In genomic region chr11:95006525-95007219, GRCm38 (mm10) we compare ENCODE assay signal across 9 mouse cellular contexts. TPM values are rescaled to one million over a fixed set of nuclear protein-coding genes. Genes with fewer than 3 reads are reported as not detected.
DNase-seq lines count a peak whose midpoint lies in the region; ATAC-seq lines count a peak whose summit lies in the region.
"Had no signal": no experiment of that assay in that cellular context is flagged by ENCODE, and none has a peak within 500 bp of the region (broad histone marks: within the 10 kb centered on the region; RNA-seq: fewer than 3 reads in every experiment).

No protein-coding gene starts in this region.

- no peaks in the 10 kb centered on the region for H3K9me3 ChIP-seq in forebrain, embryonic 16.5 days (ENCODE audit: control insufficient read depth, low read length)

- peaks cover 44% of the 10 kb centered on the region for H3K4me1 ChIP-seq in forebrain, embryonic 16.5 days (replicated peaks; ENCODE audit: control insufficient read depth, insufficient read depth, low read length)

- H3K27ac ChIP-seq in forebrain, embryonic 16.5 days (ENCODE audit: low read length), result peak overlapping the region; percentile 69

- peak overlapping the region; percentile 52 for H3K9ac ChIP-seq in forebrain, embryonic 16.5 days (replicated peaks; ENCODE audit: low read depth, low read length)

- 2% methylated on average over 27 of the region's 27 CpGs for WGBS in forebrain, embryonic 16.5 days

- ATAC-seq in forebrain, embryonic 16.5 days, result peak; percentile 50
- ATAC-seq in hematopoietic stem cell, adult 5-6 weeks (replicated peaks in 1 of 2; ENCODE audit: insufficient read depth in 1 of 2, low FRiP score in 2 of 2, low TSS enrichment in 1 of 2, low read depth in 1 of 2, poor library complexity in 2 of 2, severe bottlenecking in 2 of 2), result peak; percentile 36 to 52; a peak in 2 of 4 replicates

- DNase-seq in R1 (ENCODE audit: low read depth, low spot score), result peak; percentile 62
- peak; percentile 69 to 70 for DNase-seq in cerebellum, adult 18-20 months
- peak; percentile 75 to 83 for DNase-seq in layer of hippocampus, postnatal 10 days (ENCODE audit: low spot score in 2 of 2)
- peak; percentile 90 for DNase-seq in lung, postnatal 36 days
- DNase-seq in retina, embryonic 14.5 days (ENCODE audit: low spot score), result peak; percentile 87
- peak; percentile 69 for DNase-seq in urinary bladder, postnatal 25 days (ENCODE audit: low spot score)

- no peaks in the 10 kb centered on the region for H3K27me3 ChIP-seq in forebrain, embryonic 16.5 days (replicated peaks; ENCODE audit: control insufficient read depth, insufficient read depth, low read length)

- H3K4me2 ChIP-seq in forebrain, embryonic 16.5 days (ENCODE audit: low read length), result peak overlapping the region; percentile 74

- H3K36me3 ChIP-seq in forebrain, embryonic 16.5 days (ENCODE audit: control insufficient read depth, insufficient read depth), result peaks cover 14% of the 10 kb centered on the region

- peak overlapping the region; percentile 44 for H3K4me3 ChIP-seq in forebrain, embryonic 16.5 days (replicated peaks; ENCODE audit: low read length)

RNA-seq across cellular contexts. Expression of gene Samd14, which starts 3.0 kb away (rescaled TPM):
- 123 and 134 TPM in 2 replicates for polyA plus RNA-seq in forebrain, embryonic 16.5 days (2015; fragmentation: Nextera tagmentation; extraction: Ambion mirVana)
- 2.6 and 6.1 TPM in 2 replicates for total RNA-seq in hematopoietic stem cell, adult 5-6 weeks (2017)
- total RNA-seq in layer of hippocampus, postnatal 10 days (2021), result 100 to 1,000 TPM; 107 TPM

RNA-seq across cellular contexts. Expression of gene Ppp1r9b, which starts 15.8 kb away (rescaled TPM):
- 22.0 and 22.4 TPM in 2 replicates for polyA plus RNA-seq in forebrain, embryonic 16.5 days (2015; fragmentation: Nextera tagmentation; extraction: Ambion mirVana)
- total RNA-seq in hematopoietic stem cell, adult 5-6 weeks (2017), result 159 and 240 TPM in 2 replicates
- total RNA-seq in layer of hippocampus, postnatal 10 days (2021), result 100 to 1,000 TPM; 501 TPM

RNA-seq across cellular contexts. Expression of gene Sgca, which starts 30.5 kb away (rescaled TPM):
- polyA plus RNA-seq in forebrain, embryonic 16.5 days (2015; fragmentation: Nextera tagmentation; extraction: Ambion mirVana), result 0.19 and 0.58 TPM in 2 replicates
- total RNA-seq in hematopoietic stem cell, adult 5-6 weeks (2017), result not detected in 2 replicates
- total RNA-seq in layer of hippocampus, postnatal 10 days (2021), result under 1 TPM; 0.66 to 0.78 TPM

RNA-seq across cellular contexts. Expression of gene Pdk2, which starts 34.5 kb away (rescaled TPM):
- polyA plus RNA-seq in forebrain, embryonic 16.5 days (2015; fragmentation: Nextera tagmentation; extraction: Ambion mirVana), result 27.6 and 29.2 TPM in 2 replicates
- total RNA-seq in hematopoietic stem cell, adult 5-6 weeks (2017), result 3.3 and 4.1 TPM in 2 replicates
- total RNA-seq in layer of hippocampus, postnatal 10 days (2021), result 10 to 100 TPM; 48.9 to 49.7 TPM

RNA-seq across cellular contexts. Expression of gene Hils1, which starts 39.3 kb away (rescaled TPM):
- not detected in 2 replicates for polyA plus RNA-seq in forebrain, embryonic 16.5 days (2015; fragmentation: Nextera tagmentation; extraction: Ambion mirVana)
- not detected in 2 replicates for total RNA-seq in hematopoietic stem cell, adult 5-6 weeks (2017)
- not detected for total RNA-seq in layer of hippocampus, postnatal 10 days (2021)
- total RNA-seq: layer of hippocampus, postnatal 14 days had no signal

Comparison
In these comparisons a context has a peak if more than half of its experiments do, and no peak if none do; other contexts are left out.
1. Peak in every context shown above with its lines: DNase-seq, ATAC-seq, H3K4me3 ChIP-seq and H3K27ac ChIP-seq.
2. RNA of gene Samd14, which starts 3.0 kb away (total RNA-seq): 107 TPM in layer of hippocampus, postnatal 10 days; 2.6 to 6.1 TPM in hematopoietic stem cell, adult 5-6 weeks; every median in the first group is over 10 times any median in the second.